Mouse (Mus musculus): Measurements from ENCODE around the gene Grip1.
"Not testable (repeated sequence)": the region's sequence is repeated elsewhere in the genome, so short reads cannot be mapped to it uniquely, and the experiment has no call there.

The Grip1 gene

GRCm38 (mm10) chr10:120060579-120061237 lies 607.1 kb downstream of the Grip1 start:
- DNase-seq (ENCODE audit: low spot score in 2 of 2) = no peak

GRCm38 (mm10) chr10:120061238-120062130 lies 607.9 kb downstream of the Grip1 start:
- no peak for DNase-seq (ENCODE audit: low spot score in 2 of 2)

- peak in 1 of 2 experiments; percentile 65 for DNase-seq (ENCODE audit: low spot score in 2 of 2)
Measured at GRCm38 (mm10) chr10:120064424-120064823, 610.8 kb downstream of the Grip1 start.

GRCm38 (mm10) chr10:120066319-120066718 lies 612.7 kb downstream of the Grip1 start:
- no peak for DNase-seq (ENCODE audit: low spot score in 2 of 2)

GRCm38 (mm10) chr10:120077850-120078249 lies 624.2 kb downstream of the Grip1 start:
- no peak for DNase-seq (ENCODE audit: low spot score in 2 of 2)

- no peak for DNase-seq (ENCODE audit: low spot score in 2 of 2)
Measured at GRCm38 (mm10) chr10:120092548-120092947, 638.9 kb downstream of the Grip1 start.

- DNase-seq (ENCODE audit: low spot score in 2 of 2) = no peak
Measured at GRCm38 (mm10) chr10:120095136-120095535, 641.5 kb downstream of the Grip1 start.

GRCm38 (mm10) chr10:120095716-120096115 lies 642.1 kb downstream of the Grip1 start:
- no peak for DNase-seq (ENCODE audit: low spot score in 2 of 2)

GRCm38 (mm10) chr10:120097564-120097963 lies 643.9 kb downstream of the Grip1 start:
- DNase-seq (ENCODE audit: low spot score in 2 of 2) = no peak

- no peak for DNase-seq (ENCODE audit: low spot score in 2 of 2)
Measured at GRCm38 (mm10) chr10:120100806-120101205, 647.2 kb downstream of the Grip1 start.

- no peak for DNase-seq (ENCODE audit: low spot score in 2 of 2)
Measured at GRCm38 (mm10) chr10:120111691-120112319, 658.2 kb downstream of the Grip1 start.

GRCm38 (mm10) chr10:120112507-120113396 lies 659.1 kb downstream of the Grip1 start, which contains the start of gene Helb:
Gene Helb, minus strand, starts transcription at chr10:120112987.
- DNase-seq (ENCODE audit: low spot score in 2 of 2) = peak; percentile 98 to 99

GRCm38 (mm10) chr10:120113482-120113881 lies 659.9 kb downstream of the Grip1 start:
- not testable (repeated sequence) for DNase-seq (ENCODE audit: low spot score in 2 of 2)

- DNase-seq (ENCODE audit: low spot score in 2 of 2) = no peak
Measured at GRCm38 (mm10) chr10:120113980-120114379, 660.4 kb downstream of the Grip1 start.

- no peak for DNase-seq (ENCODE audit: low spot score in 2 of 2)
Measured at GRCm38 (mm10) chr10:120114493-120114892, 660.9 kb downstream of the Grip1 start.

GRCm38 (mm10) chr10:120115249-120115648 lies 661.6 kb downstream of the Grip1 start:
- no peak for DNase-seq (ENCODE audit: low spot score in 2 of 2)

GRCm38 (mm10) chr10:120123721-120124120 lies 670.1 kb downstream of the Grip1 start:
- DNase-seq (ENCODE audit: low spot score in 2 of 2) = no peak

- DNase-seq (ENCODE audit: low spot score in 2 of 2) = peak; percentile 75 to 86
Measured at GRCm38 (mm10) chr10:120124801-120125464, 671.3 kb downstream of the Grip1 start.

- DNase-seq (ENCODE audit: low spot score in 2 of 2) = no peak
Measured at GRCm38 (mm10) chr10:120125465-120125857, 671.8 kb downstream of the Grip1 start.

- DNase-seq (ENCODE audit: low spot score in 2 of 2) = no peak
Measured at GRCm38 (mm10) chr10:120128601-120129277, 675.1 kb downstream of the Grip1 start.
